Mouse (Mus musculus): ENCODE measurements around the gene Gkn3.

Gkn3 gene

DNA sequence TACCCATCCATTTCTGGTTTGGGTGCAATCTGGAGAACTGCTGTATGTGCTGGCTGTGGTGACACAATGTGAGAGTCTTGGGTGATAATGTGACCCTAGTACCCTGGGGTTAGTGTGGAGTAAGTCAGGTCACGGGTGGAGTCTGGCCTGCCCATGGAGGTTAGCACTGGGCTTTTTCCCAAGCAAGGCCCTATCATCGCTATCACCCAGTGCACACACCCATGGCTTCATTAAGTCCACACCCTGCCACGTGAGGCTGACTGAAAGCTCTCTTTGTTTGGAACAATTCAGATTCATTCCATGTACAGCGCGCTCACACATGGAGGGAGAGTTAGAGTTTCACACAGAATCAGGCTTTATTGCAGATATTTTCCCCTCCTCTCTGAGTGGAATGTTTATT, 34.3 kb downstream of the Gkn3 start:
- DNase-seq (ENCODE audit: low spot score in 2 of 2): no peak

GRCm38 (mm10) chr6:87350829-87351228, 37.9 kb downstream of the Gkn3 start, which contains the start of gene Gkn1:
Gene Gkn1, minus strand, starts transcription at chr6:87350942.
- DNase-seq (ENCODE audit: low spot score in 2 of 2): no peak

GRCm38 (mm10) chr6:87335935-87336295, 52.8 kb downstream of the Gkn3 start:
- no peak for DNase-seq (ENCODE audit: low spot score in 2 of 2)

DNA sequence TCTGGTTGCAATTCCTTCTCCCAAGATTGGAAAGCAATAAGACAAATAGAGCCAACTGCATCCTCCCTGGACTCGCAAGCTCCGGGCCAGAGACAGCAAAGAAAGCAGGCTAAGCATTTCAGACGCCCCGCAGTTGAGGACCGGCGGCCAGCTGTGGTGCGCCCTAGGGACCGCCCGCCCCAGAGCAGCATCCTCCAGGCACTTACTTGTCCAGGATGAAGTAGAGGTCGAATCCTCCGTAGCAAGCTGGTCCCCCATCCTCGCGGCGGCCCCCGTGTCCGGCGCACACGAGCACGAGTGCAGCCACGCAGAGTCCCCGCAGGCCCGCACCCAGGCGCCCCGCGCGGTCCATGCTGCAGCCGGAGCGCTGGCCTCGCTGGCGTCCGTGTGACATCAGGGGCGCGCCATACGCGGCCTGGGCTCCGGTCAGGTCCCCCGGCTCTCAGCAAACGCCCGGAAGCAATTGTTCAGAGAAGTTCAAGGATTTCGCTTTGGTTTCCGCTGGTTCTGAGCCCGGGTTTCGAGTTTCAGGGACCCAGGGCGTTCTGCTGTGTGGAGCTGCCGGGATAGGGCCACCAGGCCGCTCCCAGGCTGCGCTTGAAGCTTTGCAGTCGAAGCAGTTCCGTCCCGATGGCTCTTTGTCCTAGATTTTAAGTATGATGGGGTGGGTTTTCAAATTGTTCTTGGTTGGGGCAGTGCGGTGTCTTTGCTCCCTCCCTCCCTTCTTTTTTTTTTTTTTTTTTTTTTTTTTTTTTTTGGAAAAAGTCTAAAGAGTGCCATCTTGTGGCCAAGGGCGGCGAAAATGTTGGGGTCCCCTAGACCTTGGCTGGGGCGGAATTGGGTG, 53.4 kb downstream of the Gkn3 start, which contains the start of gene Antxr1:
Gene Antxr1, minus strand, starts transcription at position 731 of the 844 bp plus-strand sequence.
- DNase-seq (ENCODE audit: low spot score in 2 of 2): peak; percentile 23 to 49

- peak; percentile 35 to 38 for DNase-seq (ENCODE audit: low spot score in 2 of 2)
Measured at GRCm38 (mm10) chr6:87334361-87335090, 54.2 kb downstream of the Gkn3 start.

Measured in frontal cortex, postnatal 10 days (tissue).